Mouse (Mus musculus) liver, embryonic 14.5 days (tissue): Measurements from ENCODE around the gene Nfkbia. TPM values are rescaled to one million over a fixed set of nuclear protein-coding genes. Genes with fewer than 3 reads are reported as not detected.

Experiments
- ATAC-seq: fragments of 200-750 bp; cut with Nextera tagmentation; 2 replicates; pipeline ENCODE4 v1.8.0; 2017; ENCODE audit warnings: moderate number of reproducible peaks, mild to moderate bottlenecking, moderate library complexity; ENCODE audit not compliant: insufficient read depth
- DNase-seq, 3 experiments: peaks; one replicate each; pipeline ENCODE4 v3.0.0-alpha.2; 2012 to 2013; ENCODE audit warnings: low read depth in 3 of 3, low spot score in 3 of 3
- H3K27ac ChIP-seq: fragments of 300-500 bp; sonication (generic); 2 replicates; pipeline ENCODE4 v1.5.1; 2014; ENCODE audit warnings: moderate library complexity, mild to moderate bottlenecking, control low read depth, inconsistent platforms
- H3K27me3 ChIP-seq: fragments of 300-500 bp; sonication (generic); 2 replicates; pipeline ENCODE4 v1.6.1; 2014; ENCODE audit warnings: mild to moderate bottlenecking, low read length, moderate library complexity; ENCODE audit not compliant: control insufficient read depth, insufficient read depth
- H3K36me3 ChIP-seq: fragments of 300-500 bp; sonication (generic); replicated peaks from 2 replicates; pipeline ENCODE4 v1.6.1; 2014; ENCODE audit warnings: low read depth; ENCODE audit not compliant: control insufficient read depth, insufficient read depth
- H3K4me1 ChIP-seq, 2 experiments: fragments of 200-500 bp in 1 of 2; fragments of 300-500 bp in 1 of 2; sonication (generic) in 1 of 2; replicated peaks; 2 replicates each; pipeline ENCODE4 v1.6.1; 2012 to 2014; ENCODE audit warnings: antibody characterized with exemption in 1 of 2, inconsistent platforms in 1 of 2, low read length in 1 of 2; ENCODE audit not compliant: control insufficient read depth in 2 of 2, insufficient read depth in 2 of 2
- H3K4me2 ChIP-seq: fragments of 300-500 bp; sonication (generic); 2 replicates; pipeline ENCODE4 v1.6.1; 2014; ENCODE audit warnings: low read depth, mild to moderate bottlenecking, control low read depth, moderate library complexity
- H3K4me3 ChIP-seq, 2 experiments: fragments of 200-500 bp in 1 of 2; fragments of 300-500 bp in 1 of 2; sonication (generic) in 1 of 2; 2 replicates each; pipeline ENCODE4 v1.5.1; 2012 to 2014; ENCODE audit warnings: low read depth in 2 of 2, low read length in 2 of 2, mild to moderate bottlenecking in 2 of 2, control low read depth in 1 of 2, inconsistent platforms in 1 of 2, moderate library complexity in 1 of 2; ENCODE audit not compliant: insufficient read depth in 1 of 2
- H3K9ac ChIP-seq: fragments of 300-500 bp; sonication (generic); replicated peaks from 2 replicates; pipeline ENCODE4 v1.6.1; 2014; ENCODE audit warnings: mild to moderate bottlenecking, control low read depth, moderate library complexity
- H3K9me3 ChIP-seq: fragments of 300-500 bp; sonication (generic); 2 replicates; pipeline ENCODE4 v1.6.1; 2016; ENCODE audit warnings: low read length, mixed read lengths; ENCODE audit not compliant: control insufficient read depth
- CTCF ChIP-seq: IDR thresholded peaks from 2 replicates; pipeline ENCODE4 v1.5.1; 2016; ENCODE audit warnings: antibody characterized with exemption, low read depth, control low read depth
- EP300 ChIP-seq: IDR thresholded peaks from 2 replicates; pipeline ENCODE4 v1.6.1; 2016; ENCODE audit warnings: antibody characterized with exemption, low read depth
- WGBS: fragments of 180-500 bp; shearing (Covaris S2); extraction: QIAGEN DNeasy Blood & Tissue Kit; methylation state at CpG from one replicate; pipeline ENCODE4 v1.1.7; 2014; ENCODE audit not compliant: insufficient replicate concordance; 5-methylcytosine and 5-hydroxymethylcytosine counted together
- polyA plus RNA-seq, 2 experiments: library from polyadenylated mRNA; depleted of rRNA in 1 of 2; stranded (reverse) in 1 of 2; unstranded in 1 of 2; fragments of >200 nt; fragmentation: Nextera tagmentation in 1 of 2; extraction: Ambion mirVana in 1 of 2; gene quantifications; 2 replicates each; pipeline versions ENCODE4 v1.2.1 to v1.2.3; 2012 to 2014

The Nfkbia gene
- polyA plus RNA-seq, 2 experiments, result 8.8 to 12.4 TPM

DNA sequence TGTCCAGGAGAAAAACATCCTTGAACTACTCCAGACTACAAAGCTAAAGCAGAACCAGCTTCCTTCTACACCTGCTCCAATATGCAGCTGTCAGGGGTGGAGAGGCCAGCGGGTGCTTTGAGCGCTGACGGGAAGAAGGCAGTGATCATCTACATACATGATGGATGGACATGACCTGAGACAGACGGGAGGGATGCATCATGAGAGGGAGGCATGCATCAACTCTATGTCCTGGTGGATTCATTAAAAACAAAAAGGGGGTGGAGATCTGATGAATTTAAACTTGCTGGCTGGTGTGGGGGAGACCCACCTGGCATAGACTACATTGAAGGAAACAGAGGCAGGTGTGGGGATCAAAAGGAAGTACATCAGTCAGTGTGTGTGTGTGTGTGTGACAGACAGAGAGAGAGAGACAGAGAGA, 48.4 kb downstream of the Nfkbia start:
- no peak for ATAC-seq
- no peaks in the 10 kb centered on the region for H3K36me3 ChIP-seq
- H3K27ac ChIP-seq, result no peak overlapping the region
- no peak for TF ChIP-seq EP300
- no peak for TF ChIP-seq CTCF
- DNase-seq, result no peak
- WGBS, result 68% methylated on average over 4 of the region's 4 CpGs
- H3K4me3 ChIP-seq, result no peak overlapping the region
- H3K4me1 ChIP-seq, result peaks cover 0 to 14% of the 10 kb centered on the region in 2 experiments; a peak in 2 of 4 replicates
- no peak overlapping the region for H3K9ac ChIP-seq
- no peak overlapping the region for H3K4me2 ChIP-seq
- H3K27me3 ChIP-seq, result no peaks in the 10 kb centered on the region
- H3K9me3 ChIP-seq, result no peaks in the 10 kb centered on the region

DNA sequence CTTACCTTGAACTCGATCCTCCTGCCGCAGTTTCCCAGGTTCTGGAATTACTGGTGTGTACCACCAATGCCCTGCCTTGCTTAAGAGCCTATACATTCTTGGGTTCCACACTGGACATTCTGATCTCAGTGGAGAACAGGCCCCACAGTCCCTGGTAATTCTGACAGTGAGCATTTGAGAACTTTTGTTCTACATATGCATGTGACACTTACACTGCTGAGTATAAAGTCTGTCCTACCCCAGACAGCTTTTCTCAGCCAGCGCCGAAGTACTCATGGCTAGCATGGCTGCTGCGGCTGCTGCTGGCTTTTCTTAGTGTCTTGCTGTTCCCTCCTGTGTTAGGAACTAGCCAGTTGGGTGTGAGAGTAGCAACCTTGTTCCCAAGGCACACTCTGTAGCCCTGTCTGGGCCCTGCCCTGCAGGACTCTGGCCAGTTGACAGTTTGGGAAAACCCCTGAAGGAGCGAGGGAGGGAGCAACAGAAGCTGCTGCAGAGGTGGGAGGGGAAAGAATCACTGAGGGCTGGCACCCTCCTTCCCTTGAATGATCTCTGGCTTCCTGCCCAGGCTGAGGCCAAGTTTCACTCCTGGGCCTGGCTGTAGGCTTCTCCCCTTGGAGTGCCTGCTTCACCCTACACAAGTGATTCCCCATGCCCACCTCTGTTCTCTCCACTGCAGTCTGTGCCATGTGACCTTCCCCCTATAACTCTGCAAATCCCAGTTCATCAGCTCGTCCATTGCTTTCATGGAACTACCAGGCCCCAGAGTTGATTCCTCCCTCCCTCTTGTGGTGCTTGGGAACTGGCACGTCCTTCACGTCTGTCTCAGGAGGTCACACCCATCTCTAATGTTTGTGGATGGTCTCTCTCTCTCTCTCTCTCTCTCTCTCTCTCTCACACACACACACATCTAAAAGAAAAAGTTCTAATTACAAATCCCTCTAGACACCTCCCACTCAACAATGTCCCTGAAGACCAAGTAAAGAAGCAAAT, 49.3 kb downstream of the Nfkbia start:
- ATAC-seq (no peak), DNase-seq (no peak)
- TF ChIP-seq CTCF (no peak), EP300 (no peak)
- Histone ChIP-seq H3K9ac (no peak overlapping the region), H3K36me3 (no peaks in the 10 kb centered on the region), H3K9me3 (no peaks in the 10 kb centered on the region), H3K4me3 (no peak overlapping the region), H3K27me3 (no peaks in the 10 kb centered on the region), H3K27ac (no peak overlapping the region), H3K4me1 (peaks cover 0 to 17% of the 10 kb centered on the region in 2 experiments; a peak in 2 of 4 replicates), H3K4me2 (no peak overlapping the region)
- WGBS, result 59% methylated on average over 9 of the region's 9 CpGs

DNA sequence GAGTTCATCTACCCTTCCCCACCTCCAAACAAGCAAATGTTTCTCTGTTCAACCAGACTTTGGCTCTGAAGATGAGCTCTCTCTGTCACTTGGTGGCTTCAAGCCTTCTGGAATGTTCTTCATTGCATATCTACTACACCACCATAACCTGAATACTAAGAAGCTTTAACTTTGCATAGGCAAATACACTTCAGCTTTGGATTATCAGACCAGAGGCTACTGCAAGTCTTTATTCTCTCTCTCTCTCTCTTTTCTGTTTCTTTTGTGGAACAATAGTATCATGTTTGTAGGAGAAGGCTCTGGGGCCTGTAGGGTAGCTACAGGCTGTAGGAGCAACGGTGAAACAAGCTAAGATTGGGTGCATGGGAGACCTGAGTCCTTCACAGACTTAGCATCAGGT, 50.2 kb downstream of the Nfkbia start:
- no peak for ATAC-seq

DNA sequence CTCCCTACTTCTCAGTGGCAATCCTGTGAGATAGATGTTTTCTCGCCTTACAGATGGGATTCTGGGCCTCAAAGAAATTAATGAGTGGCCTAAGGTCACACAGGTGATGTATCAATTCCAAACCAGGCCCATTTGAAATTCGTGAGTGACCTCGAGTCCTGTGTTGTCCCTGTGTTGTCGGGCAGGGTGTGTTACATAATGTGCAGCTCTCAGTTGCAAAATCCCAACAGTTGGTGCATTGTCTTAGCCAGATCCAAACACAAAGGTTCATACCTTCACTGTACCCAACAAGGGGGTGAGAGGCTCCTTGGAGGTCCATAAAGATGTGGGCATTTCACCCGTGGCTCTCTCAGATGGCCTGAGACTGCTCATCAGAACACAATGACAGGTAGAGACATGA, 52.0 kb downstream of the Nfkbia start:
- WGBS, result 56% methylated on average over 5 of the region's 5 CpGs
- DNase-seq, result no peak
- ATAC-seq, result no peak

More for the DNA sequence above, 50.2 kb downstream of the Nfkbia start:
- peaks cover 0 to 19% of the 10 kb centered on the region in 2 experiments; a peak in 2 of 4 replicates for H3K4me1 ChIP-seq
- no peaks in the 10 kb centered on the region for H3K9me3 ChIP-seq
- H3K4me2 ChIP-seq, result no peak overlapping the region
- no peaks in the 10 kb centered on the region for H3K36me3 ChIP-seq
- WGBS, result 69% methylated on average over 1 of the region's 1 CpGs
- H3K27me3 ChIP-seq, result no peaks in the 10 kb centered on the region
- H3K27ac ChIP-seq, result no peak overlapping the region
- no peak overlapping the region for H3K4me3 ChIP-seq
- no peak overlapping the region for H3K9ac ChIP-seq
- no peak for DNase-seq
- TF ChIP-seq CTCF (no peak), EP300 (no peak)

More for the DNA sequence above, 52.0 kb downstream of the Nfkbia start:
- Histone ChIP-seq H3K9ac (no peak overlapping the region), H3K27ac (no peak overlapping the region), H3K9me3 (no peaks in the 10 kb centered on the region), H3K4me3 (no peak overlapping the region), H3K4me1 (peaks cover 0 to 16% of the 10 kb centered on the region in 2 experiments; a peak in 2 of 4 replicates), H3K4me2 (no peak overlapping the region), H3K27me3 (no peaks in the 10 kb centered on the region), H3K36me3 (no peaks in the 10 kb centered on the region)
- no peak for TF ChIP-seq EP300
- no peak for TF ChIP-seq CTCF

Other genes starting within 250 kb of the Nfkbia start
- 4.2 and 5.2 TPM in 2 replicates for gene 1110008L16Rik, start 193.1 kb downstream of the Nfkbia start, polyA plus RNA-seq (2012; rRNA removed)
- gene 1110008L16Rik, start 193.1 kb downstream of the Nfkbia start, polyA plus RNA-seq (2014; fragmentation: Nextera tagmentation; extraction: Ambion mirVana), result 6.1 and 7.2 TPM in 2 replicates
- 2.8 and 4.7 TPM in 2 replicates for gene Ppp2r3c, start 189.6 kb downstream of the Nfkbia start, polyA plus RNA-seq (2012; rRNA removed)
- gene Ppp2r3c, start 189.6 kb downstream of the Nfkbia start, polyA plus RNA-seq (2014; fragmentation: Nextera tagmentation; extraction: Ambion mirVana), result 7.4 and 7.9 TPM in 2 replicates
- gene Psma6, start 108.4 kb downstream of the Nfkbia start, polyA plus RNA-seq (2012; rRNA removed), result 63.1 and 85.9 TPM in 2 replicates
- 220 and 221 TPM in 2 replicates for gene Psma6, start 108.4 kb downstream of the Nfkbia start, polyA plus RNA-seq (2014; fragmentation: Nextera tagmentation; extraction: Ambion mirVana)
- gene Aldoart2, start 72.6 kb upstream of the Nfkbia start, polyA plus RNA-seq (2012; rRNA removed), result not detected in 2 replicates
- gene Aldoart2, start 72.6 kb upstream of the Nfkbia start, polyA plus RNA-seq (2014; fragmentation: Nextera tagmentation; extraction: Ambion mirVana), result not detected in 2 replicates
- not detected in 2 replicates for gene Insm2, start 106.8 kb upstream of the Nfkbia start, polyA plus RNA-seq (2012; rRNA removed)
- not detected in 2 replicates for gene Insm2, start 106.8 kb upstream of the Nfkbia start, polyA plus RNA-seq (2014; fragmentation: Nextera tagmentation; extraction: Ambion mirVana)